Mouse (Mus musculus): ENCODE data around the gene Stambp.
"Not testable (repeated sequence)": the region's sequence is repeated elsewhere in the genome, so short reads cannot be mapped to it uniquely, and the experiment has no call there.

Stambp gene

DNA sequence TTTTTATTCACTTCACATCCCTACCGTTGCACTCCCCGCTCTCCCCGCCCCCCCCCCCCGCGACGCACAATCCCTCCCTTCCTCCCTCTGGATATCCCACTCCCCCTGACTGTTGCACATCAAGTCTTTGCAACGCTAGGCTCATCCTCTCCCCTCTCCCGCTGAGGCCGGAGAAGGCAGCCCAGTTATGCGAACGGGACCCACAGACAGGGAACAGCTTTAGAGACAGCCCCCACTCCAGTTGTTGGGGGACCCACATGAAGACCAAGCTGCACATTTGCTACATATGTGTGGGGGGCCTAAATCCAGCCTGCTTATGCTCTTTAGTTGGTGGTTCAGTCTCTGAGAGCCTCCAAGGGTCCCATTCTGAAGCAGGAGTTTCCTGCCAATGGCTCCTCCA lies at the start of gene Stambp:
TSS of gene Stambp (minus strand) at position 59 of the 400 bp plus-strand sequence.
- DNase-seq (ENCODE audit: inconsistent ontology term) = no peak

DNA sequence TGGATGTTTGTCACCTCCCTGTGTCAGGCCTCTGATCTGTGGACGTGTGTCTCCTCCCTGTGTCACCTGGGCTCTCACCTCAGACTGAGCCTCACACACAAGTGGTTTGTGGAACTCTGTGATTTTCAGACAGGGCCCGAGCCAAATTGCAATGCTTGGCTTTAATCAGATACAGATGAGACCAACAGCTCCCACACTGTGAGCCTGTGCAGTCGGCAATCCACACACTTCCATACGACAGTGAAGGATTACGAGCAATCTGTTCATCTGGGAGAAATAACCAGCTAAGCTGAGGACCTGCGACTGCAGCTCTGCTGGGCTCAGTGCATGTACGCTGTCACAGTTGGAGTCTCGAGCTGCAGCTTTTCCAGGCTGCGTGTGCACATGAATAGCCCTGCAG lies 47.4 kb upstream of the Stambp start:
- no peak for DNase-seq (ENCODE audit: inconsistent ontology term)

DNA sequence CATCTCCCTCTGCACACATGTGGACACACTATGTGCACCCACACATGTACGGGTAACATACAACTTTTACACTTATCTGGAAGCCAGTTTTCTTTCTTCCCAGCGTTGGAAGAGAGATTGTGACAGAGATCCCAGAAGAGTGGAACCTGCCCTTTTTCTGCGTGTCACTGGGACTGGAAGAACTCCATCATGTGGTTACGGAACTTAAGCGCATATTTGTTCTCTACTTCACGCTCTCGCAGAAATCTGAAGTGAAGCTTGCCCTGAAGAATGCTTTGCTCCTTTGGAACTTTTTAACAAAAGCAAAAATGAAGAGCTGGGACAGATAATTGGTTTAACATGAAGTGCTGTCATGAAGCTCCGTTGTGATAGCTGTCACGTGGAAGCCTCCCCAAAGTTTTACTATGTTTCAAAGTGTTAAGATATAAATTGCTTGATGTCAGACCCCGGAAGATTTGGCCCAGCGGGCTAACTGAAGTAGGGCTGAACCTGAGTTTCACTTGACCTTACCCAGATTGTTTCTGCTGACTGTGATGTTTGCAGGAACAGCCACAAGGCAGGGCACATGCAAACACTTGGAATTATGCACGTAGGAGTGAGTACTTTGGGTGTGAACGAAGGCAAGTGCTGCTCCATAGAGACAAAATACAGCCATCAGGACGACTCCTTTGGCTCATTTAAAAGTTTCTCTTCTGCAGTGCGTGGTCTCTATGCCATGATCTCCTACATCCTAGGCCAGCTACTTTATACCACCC lies 45.2 kb upstream of the Stambp start:
- no peak for DNase-seq (ENCODE audit: inconsistent ontology term)

DNA sequence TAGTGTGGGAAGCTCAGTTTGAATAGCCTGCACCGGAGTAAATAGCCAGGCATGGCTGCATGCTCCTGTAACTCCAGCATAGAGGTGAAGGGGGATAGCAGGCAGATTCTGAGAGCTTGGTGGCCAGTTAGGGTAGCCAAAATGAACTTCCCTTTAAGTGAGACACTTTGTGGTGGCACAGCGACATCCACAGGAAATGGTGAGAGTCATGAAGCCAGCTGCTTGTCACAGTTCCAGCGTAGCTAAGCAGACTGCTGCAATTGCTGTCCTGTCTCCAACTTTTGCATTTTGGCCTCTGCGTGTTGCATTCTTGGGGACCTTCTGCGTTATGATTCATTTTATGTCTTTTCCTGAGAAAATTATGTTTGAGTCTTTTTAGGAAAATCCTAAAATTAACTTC lies 44.0 kb upstream of the Stambp start:
- DNase-seq (ENCODE audit: inconsistent ontology term) = no peak

DNA sequence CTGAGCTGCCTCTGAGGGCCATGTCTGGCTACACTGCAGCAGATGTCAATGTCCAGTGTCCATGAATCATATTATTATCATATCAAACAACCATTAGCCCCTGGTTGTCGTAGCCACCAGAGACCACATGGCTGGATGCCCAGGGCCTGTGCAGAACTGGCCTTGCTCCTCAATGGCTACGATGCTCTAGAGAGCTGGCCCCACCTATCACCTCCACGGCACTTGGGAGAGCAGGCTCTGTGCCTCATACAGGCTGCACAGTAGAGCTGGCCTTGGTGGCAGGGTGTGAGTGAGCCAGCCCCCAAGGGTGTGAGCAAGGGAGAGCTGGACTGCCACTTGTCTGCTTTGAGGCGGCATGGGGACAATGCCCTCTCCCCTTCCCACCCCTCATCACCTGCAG lies 41.9 kb upstream of the Stambp start:
- no peak for DNase-seq (ENCODE audit: inconsistent ontology term)

DNA sequence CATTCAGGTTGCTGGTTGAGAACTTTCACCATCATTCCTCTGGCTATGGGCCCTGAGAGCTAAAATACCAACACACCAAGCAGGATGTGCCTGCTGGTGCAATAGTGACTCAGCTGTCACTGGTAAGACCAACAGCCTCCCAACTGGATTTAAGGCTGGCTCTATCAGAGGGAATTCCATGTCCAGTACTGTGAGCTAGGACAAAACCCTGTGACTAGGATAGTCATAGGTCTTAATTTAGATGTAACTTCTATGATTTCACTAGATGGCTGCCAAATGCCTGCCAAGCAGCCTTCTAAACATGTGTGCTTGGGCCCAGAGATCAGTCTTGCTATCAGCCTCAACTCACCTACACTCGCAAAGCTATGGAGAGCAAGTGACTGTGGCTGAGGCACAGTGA lies 40.4 kb upstream of the Stambp start:
- no peak for DNase-seq (ENCODE audit: inconsistent ontology term)

DNA sequence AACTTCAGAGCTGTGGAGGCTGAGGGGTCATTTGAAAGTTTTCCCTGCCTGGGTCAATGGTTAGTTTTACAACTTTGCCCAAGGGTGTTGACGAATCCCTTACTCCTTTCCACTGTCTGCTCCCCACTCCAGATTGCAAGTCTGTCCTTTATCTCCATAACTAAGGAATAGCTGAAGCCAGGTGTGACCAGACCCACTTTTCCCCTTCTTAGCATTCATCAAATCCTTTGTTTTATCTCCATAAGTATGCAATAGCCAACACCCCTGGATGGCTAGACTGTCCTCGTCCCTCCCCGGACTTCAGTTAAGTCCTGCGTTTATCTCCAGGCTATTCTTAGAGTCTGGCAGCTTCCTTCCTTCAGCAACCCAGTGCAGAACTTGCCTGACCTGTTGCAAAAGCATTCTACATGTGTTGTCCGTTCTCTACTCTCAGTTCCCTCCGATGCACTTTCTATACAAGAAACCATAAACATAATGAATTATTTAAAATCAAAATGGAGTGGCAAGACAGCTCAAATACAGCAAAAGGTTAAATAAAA lies 27.2 kb upstream of the Stambp start:
- no peak for DNase-seq (ENCODE audit: inconsistent ontology term)

DNA sequence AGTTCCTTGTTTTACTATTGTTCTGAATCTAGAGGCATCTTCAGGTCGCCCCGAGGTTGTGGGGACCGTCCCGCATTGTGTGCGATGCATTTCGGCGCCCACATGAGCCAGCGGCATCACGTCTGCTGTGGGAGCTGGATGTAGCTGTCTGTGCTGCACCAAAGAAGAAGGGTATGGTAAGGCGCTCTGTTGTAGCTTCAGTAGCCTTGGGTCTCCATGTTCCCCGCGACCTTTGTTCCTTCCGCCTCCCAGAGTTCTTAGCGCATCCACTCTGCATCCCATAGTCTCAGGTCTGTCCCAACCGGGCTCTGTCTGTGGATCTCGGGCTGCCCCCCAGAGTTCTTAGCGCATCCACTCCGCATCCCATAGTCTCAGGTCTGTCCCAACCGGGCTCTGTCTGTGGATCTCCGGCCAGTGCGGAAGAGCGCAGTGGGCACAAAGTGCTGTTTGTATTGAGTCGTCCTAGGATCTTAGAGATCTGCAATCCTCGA lies 26.6 kb upstream of the Stambp start:
- DNase-seq (ENCODE audit: inconsistent ontology term) = no peak

DNA sequence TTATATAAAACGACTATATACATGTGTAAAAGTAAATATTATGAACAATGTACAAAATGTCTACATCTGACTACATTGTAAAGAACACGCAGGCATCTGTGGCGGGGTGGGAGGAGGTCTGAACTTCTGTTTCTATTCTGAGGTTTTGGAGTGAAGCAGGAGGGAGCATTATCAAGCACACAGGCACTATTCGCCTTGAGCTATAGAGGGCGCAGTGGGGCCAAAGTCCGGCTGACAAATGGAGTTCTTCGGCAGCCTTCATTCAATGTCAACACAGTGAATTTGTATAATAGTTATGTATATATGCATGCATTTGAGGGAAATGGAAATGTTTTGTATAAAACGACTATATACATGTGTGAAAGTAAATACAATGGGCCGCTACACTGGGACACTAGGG lies 26.1 kb upstream of the Stambp start:
- peak; percentile 3 for DNase-seq (ENCODE audit: inconsistent ontology term)

DNA sequence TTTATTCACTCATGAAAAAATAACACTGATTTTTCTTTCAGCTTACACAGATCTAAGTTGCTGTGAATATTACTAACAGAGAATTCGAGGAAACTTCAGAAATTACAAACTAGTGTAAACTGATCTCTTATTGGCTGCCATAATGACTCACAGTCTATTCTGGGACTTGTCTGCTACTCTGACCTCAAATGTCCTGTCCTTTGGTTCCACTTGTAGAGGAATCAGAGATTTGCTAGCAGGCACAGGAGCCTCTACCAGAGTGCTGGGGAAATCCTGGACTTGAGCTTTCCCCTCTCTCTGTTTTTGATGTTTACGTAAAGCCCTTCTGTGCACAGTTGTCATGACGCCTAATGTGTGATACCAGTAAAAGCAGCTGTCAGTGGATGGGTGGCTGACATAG lies 25.5 kb upstream of the Stambp start:
- DNase-seq (ENCODE audit: inconsistent ontology term) = peak; percentile 7

DNA sequence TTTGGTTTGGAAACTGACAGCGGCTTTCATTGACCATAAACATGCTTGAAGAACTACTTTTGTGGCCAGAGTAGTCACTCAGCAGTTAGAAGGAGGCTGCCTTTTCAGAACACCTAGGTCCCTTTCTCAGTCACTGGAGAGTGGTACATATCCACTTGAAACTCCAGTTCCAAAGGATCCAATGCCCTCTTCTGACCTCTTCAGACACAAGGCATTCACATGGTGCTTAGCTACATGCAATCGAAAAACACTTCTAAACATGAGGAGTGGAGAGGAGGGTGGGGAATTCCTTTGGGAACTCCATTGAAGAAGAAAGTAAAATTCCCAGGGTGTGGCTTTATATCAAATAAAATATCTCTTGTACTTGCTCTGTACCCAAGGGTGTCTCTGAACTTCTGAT lies 22.5 kb upstream of the Stambp start:
- no peak for DNase-seq (ENCODE audit: inconsistent ontology term)

DNA sequence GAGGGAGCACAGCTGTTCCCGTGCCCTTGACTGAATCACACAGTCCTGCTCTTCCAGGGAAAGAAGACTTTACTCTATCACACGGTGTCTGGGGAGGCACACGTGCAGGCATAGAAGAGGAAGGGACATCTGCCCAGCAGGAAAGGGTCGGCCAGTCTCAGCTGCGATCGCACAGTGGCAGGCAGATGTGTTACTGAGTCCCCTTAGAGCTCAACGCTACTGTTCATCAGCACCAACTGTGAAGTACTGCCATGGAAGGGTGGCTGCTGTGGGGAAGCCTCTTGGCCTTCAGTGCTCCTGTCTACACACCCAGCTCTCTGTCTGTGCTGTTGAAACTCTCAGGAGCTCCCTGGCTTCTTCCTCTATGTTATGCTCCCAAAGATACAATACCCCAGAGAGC lies 21.4 kb upstream of the Stambp start:
- DNase-seq (ENCODE audit: inconsistent ontology term) = no peak

DNA sequence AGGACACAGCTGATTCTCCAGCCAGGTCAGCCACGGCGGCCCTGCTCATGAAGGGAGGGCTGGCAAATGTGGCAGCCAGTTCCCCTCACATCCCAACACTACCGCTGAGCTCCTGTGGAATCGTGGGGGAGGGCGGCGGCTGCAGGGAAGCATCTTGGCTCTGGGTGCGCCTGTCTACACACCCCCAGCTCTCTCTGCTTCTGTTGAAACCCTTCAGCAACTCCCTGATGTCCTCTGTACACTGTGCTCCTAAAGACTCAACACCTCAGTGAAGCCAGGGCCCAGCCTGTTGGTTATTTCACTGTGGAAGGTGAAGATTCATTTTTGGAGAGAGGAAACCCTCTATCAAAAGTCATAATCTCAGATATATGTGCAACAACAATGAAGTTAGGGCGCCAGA lies 19.5 kb upstream of the Stambp start:
- DNase-seq (ENCODE audit: inconsistent ontology term) = no peak

DNA sequence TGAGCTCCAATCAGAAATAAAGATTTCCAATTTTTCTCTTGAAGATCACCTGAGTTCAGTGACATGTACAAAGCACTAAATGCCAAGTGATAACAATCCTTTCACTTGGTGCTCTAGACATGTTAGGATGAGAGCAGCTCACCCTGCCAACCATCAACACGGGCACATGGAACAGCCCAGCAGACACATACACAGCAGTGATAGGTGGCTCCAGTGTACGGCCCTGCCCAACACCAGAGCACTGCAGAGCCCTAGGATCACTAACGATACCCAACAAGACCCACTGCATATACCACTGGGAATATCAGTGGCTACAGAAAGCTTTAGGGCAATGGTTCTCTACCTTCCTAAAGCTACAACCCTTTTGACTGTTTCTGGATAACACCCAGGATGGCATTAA lies 17.8 kb upstream of the Stambp start:
- no peak for DNase-seq (ENCODE audit: inconsistent ontology term)

DNA sequence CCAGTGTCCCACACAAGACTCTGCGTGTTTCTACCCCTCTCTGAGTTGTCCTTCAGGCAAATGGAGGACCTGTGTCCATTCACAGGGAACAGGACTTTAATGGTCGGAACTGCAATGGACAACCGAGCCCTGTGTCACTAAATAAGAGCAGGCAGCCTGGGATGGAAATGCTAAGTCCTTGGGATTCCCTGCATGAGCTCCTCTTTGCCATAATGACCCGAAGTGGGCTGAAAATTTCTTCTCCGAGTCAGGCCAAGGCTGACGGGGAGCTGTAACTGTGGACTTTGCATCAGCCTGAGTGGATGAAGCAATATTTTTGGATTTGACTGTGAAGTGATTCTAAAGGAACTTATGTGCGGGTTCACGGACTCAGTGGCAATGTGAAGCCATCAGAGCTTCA lies 14.7 kb upstream of the Stambp start:
- not testable (repeated sequence) for DNase-seq (ENCODE audit: inconsistent ontology term)

DNA sequence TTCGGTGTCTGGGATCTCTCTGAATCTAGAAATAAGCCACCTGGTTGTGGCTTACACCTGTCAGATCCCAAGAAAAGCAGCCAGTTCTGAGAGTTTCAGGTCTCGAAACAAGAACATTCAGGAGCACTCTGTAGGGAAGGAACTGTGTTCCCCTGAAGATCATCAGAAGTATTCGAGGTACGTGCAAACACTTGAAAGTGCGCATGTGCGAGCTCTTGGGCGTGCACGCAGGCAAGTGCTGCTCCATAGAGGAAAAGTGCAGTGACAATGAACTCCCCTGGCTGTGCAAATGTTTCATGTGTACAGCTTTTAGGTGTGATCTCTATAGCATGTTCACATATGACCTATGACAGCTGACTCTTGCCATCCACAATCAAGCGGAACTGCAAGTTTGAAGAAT lies 12.8 kb upstream of the Stambp start:
- DNase-seq (ENCODE audit: inconsistent ontology term) = not testable (repeated sequence)

DNA sequence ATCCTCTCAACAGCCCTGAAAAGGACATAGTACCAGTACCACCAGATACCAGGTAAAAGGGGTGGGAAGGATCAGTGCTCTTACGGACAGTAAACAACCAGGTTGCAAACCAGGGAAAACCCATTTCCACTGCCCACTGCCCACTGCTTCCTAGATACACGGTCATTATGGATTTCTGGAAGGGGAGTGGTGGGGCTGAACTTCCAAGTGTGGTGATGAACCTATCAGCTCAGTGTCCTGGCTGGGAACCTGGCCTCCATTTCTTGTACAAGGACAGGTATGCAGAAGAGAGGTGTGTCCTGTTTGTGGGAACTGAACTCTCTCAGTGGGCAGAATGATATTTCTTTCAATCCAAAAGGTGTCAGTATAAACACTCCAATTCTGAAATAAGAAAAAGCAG lies 11.1 kb upstream of the Stambp start:
- no peak for DNase-seq (ENCODE audit: inconsistent ontology term)

DNA sequence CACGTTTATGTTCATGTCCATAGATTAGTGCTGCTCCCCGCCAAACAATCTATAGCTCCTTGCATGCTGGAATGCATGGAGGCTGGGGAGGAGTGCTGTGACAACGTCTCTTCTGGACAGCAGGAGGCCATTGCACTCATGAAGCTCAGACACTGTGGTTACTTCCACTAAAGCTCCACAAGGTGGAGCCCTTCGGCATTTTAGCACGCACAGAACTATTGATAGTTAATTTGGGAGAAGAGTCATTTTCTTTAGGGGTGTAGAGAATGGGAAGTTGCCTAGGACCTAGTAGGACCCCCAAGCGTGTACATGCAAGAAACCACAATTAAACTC lies 10.4 kb upstream of the Stambp start:
- peak; percentile 52 for DNase-seq (ENCODE audit: inconsistent ontology term)

DNA sequence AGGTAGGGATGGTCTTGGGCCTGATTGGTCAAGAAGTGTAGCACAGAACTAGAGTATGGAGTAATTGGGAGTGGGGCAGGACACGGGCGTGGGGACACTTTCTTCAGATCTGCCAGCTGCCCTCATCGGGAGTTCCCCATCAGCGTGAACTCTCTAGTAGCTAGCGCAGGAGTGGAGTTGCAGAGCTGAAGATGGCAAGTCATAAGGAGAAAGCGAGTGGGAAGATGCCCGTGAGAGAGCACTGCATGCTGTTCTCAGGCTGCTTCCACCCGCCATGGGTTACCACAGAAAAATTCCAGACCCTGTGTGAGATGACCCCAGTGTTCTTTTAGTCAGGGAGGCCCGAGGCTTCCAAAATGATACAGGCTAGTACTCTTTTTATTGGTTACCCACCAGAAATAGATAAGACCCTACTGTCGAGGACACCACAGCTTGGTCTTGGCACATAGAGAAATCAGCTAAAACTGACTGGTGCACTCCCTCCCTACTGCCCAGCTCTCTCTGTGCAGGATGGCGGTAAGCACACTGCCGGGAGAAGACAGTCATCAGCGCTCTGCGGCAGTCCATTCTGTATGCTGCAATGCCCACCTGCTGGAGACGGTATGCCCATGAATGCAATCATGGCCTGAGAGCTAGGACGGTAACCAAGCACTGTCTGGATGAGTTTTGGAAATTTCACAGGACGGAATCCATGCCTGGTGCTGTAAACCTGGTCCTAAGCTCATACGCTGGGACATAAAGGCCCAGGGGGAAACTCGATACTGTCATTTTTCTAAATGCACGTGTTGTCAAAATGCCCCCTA lies 9.8 kb upstream of the Stambp start:
- no peak for DNase-seq (ENCODE audit: inconsistent ontology term)

DNA sequence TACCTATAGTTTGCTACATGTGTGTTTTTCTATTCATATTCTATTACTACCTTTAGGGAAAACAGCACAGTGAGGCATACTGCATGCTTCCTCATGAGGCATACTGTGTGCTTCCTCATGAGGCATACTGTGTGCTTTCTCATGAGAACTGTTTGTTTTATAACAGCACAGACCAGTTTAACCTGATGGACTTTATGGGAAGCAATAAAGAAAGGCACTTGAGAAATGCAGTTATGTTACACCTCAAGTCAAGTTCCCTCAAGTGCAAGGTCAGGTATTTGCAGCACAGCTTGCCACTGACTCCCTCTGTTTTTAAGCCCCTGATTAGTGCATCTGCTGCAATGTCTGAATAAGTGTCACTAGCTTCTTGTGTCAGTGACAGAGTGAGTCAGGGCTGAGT lies 5.0 kb upstream of the Stambp start:
- no peak for DNase-seq (ENCODE audit: inconsistent ontology term)

DNA sequence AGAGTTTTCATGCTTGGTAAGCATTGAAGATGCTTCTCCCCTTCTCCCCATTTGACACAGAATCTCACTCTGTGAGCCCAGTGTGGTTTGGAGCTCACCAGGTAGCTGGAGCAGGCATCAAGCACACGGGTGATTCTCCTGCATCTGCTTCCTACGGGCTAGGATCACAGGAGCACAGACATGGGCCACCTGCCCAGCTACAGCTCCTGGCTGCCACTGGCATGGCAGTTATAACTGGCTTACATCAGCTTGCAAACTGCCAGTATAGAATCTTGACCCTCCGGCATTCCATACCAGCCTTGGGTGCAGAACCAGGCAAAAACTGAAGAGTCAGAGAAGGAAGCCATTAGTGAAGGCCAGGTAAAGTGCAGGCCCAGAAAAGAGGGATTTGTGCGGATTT lies 3.1 kb upstream of the Stambp start:
- no peak for DNase-seq (ENCODE audit: inconsistent ontology term)

DNA sequence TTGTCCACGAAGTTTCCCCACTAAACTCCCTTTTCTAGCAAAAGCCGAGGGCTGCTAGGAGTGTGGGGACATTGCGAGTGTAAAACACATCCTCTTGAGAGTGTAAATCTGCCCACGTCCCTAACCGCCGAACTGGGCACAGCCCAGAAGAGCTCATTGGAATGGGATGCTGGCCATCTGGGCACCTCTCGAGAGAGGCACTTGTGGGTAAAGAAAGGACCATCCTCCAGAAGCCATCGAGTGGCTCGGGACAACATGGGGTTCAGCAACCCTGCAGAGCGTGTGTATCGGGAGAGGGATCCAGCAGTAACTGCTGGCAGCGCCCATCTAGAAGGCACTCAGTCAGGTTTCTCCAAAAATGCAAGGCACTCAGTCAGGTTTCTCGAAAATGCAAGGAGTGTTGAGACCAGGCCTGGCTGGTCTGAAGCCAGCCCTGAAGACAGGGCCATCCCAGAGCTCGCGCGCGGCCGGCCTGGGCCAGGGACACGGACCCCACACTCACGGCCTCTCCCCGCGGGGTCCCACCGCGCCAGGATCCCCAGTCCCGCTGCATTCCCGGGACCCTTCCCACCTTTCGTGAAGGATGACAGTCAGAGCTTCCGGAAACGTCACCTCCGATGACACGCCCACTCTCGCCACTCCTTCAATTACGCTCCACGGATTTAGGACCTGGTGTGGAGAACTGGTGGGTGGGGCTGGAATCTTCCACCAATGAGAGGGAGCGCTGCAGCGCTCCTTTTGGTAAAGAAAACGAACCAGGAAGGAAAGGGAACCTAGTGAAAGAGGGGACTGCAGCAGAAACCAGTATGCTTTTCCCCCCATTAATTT lies 475 bp downstream of the Stambp start:
- peak; percentile 89 for DNase-seq (ENCODE audit: inconsistent ontology term)
